17 mouse cellular contexts compared by ENCODE assay signal in the genomic region with DNA sequence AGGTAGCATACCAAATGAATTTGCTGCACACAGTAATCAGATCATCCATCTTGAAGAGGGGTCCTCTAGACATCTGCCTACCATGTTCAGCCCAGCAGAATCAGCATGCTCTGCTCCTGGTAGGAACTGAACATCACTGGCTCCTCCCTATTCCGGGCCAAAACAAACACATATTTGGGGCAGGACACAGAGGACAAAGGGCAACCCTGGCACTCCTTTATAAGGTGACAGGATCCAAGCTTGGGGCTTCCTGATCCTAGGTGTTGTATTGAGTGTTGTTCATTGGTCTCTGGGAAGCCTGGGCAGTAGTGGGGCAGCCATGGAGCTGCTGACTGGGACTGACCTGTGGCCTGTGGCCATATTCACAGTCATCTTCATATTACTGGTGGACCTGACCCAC. TPM values are rescaled to one million over a fixed set of nuclear protein-coding genes. Genes with fewer than 3 reads are reported as not detected.
"Had no signal": no experiment of that assay in that cellular context is flagged by ENCODE, and none has a peak within 500 bp of the region (broad histone marks: within the 10 kb centered on the region; RNA-seq: fewer than 3 reads in every experiment).

No protein-coding gene starts in this region.

RNA-seq across cellular contexts. Expression of gene Cyp2d9, which starts 18.9 kb away (rescaled TPM):
- polyA plus RNA-seq: forebrain, embryonic 16.5 days; frontal cortex, adult 2 months; heart, embryonic 12.5 days; heart, embryonic 14.5 days; heart, embryonic 16.5 days; hindbrain, embryonic 10.5 days; hindbrain, embryonic 12.5 days; hindbrain, embryonic 14.5 days; hindbrain, embryonic 16.5 days; inflammation-experienced regulatory T-cells, adult 6 months; kidney, postnatal 0 days; limb, embryonic 12.5 days had no signal

RNA-seq across cellular contexts. Expression of gene Cyp2d10, which starts 45.1 kb away (rescaled TPM):
- polyA plus RNA-seq: forebrain, embryonic 16.5 days; frontal cortex, adult 2 months; heart, embryonic 14.5 days; hindbrain, embryonic 10.5 days; hindbrain, embryonic 12.5 days; hindbrain, embryonic 14.5 days; hindbrain, embryonic 16.5 days; inflammation-experienced regulatory T-cells, adult 6 months; limb, embryonic 12.5 days; limb, embryonic 14.5 days had no signal

RNA-seq across cellular contexts. Expression of gene Cyp2d11, which starts 58.3 kb away (rescaled TPM):
- polyA plus RNA-seq: forebrain, embryonic 16.5 days; frontal cortex, adult 2 months; heart, adult 2 months; heart, embryonic 12.5 days; heart, embryonic 14.5 days; heart, embryonic 16.5 days; hindbrain, embryonic 10.5 days; hindbrain, embryonic 12.5 days; hindbrain, embryonic 14.5 days; hindbrain, embryonic 16.5 days; inflammation-experienced regulatory T-cells, adult 6 months; intestine, embryonic 16.5 days; kidney, embryonic 15.5 days; kidney, postnatal 0 days; limb, embryonic 12.5 days; limb, embryonic 14.5 days; liver, embryonic 12.5 days had no signal
